Mouse (Mus musculus) cerebellum, adult 18-20 months (tissue): Measurements from ENCODE around the gene Gm10392.

ENCODE experiments used
- DNase-seq, 2 experiments: peaks; one replicate each; pipeline ENCODE4 v3.0.0; 2021

Gm10392 gene

DNA sequence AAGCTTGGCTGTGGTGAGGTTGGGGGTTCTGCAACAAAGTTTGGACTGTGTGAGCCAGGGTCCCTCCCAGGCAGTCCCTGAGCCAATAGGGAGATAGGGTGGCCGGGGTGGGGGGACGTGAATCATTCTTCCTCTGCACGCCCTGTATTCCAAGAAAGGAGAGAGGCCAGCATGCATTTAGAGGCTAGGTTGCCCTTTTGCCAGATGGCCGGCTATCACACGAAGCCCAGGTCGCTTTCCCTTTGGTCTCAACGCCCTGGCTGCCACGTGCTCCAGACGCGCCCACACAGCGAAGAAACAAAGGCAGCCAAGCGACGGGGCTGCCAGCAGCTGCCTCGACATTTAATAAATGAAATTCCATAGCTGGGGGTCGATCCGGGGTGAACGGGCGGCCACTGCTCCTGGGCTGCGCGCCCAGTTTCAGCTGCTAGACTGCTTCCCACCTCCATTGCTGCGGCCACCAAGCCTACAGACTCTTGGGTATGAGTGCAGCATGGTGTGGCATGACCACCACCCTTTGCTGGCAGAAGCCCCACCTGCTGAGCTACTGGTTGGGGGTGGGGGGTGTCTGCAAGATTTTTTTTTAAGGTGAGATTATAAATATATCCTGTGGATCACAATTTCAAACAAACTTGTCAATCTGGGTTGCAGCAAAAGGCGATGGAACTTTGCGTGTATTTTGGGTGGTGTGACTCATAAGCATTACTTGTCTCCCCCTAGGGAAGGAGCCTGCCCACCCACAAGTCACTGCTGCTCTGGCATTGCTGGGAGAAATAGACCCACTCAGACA lies 27.3 kb downstream of the Gm10392 start:
- DNase-seq = peak; percentile 63

DNA sequence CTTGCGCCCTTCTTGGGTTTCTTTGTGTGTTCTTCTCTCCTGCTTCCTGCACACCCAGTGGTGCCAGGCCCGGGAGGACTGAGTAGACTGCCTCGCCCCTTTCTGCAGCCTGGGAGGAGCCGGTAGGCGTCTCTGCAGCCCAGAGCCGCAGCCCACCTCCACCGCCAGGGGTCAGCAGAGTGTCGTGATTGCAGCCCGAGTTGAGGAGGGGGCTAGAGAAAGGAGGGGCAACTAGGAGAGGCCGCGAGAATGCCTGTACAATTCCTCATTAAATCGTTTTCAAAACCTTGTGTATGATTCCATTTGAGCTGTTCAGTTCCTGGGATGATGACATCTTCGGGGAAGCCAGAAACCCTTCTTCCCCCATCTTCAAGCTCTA lies 27.9 kb downstream of the Gm10392 start:
- DNase-seq = peak; percentile 89 to 90

DNA sequence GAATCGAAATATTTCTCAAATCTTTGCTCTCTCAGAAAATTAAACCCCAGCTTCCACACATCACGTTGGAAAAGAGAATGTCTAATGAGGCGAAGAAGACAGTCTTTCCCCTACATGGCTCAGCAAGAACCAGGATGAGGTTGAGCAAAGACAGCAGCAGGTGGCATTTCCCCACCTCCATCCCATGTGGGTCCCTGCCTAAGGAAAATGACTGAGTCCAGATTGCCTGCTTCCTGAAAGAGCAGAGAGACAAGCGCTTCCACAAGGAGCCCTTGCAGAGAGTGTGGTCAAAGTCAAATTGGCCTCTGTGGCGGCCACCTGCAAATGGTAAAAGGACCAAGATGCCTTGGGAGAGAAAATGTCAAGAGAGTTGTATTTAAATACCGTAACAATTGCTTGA lies 28.5 kb downstream of the Gm10392 start:
- no peak for DNase-seq

DNA sequence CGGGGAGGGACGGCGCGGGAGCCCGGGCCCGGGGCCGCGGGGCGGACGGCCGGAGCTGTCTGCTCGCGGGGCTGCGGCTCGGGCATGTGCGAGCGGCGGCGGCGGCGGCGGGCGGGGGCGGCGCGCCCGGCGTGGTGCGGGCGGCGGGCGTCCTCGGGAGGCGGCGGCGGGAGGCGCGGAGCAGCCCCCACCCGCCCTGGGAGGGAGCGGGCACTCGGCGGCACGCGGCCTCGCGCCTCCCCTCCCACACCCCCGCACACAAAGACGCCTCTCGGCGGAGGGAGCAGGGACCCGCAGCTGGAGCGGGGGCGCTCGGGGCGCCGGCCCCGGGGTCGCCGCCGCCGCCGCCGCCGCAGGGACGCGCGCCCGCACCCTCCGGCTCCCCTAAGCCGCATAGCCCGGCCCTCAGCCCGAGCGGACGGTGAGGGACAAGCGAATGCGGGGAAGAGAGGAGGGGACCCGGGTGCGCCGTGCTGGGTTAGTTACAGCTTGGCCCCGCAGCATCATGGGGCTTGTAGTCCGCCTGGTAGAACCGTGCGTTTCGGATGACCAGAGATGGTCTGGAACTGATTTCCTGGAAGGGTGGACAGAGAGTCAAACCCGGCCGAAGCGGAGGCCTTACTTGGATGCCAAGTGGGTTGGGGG lies 29.3 kb downstream of the Gm10392 start, which contains the start of gene Ankrd13b:
Gene Ankrd13b (minus strand): TSS at position 88 of the 645 bp plus-strand sequence.
- DNase-seq = peak; percentile 86 to 92

DNA sequence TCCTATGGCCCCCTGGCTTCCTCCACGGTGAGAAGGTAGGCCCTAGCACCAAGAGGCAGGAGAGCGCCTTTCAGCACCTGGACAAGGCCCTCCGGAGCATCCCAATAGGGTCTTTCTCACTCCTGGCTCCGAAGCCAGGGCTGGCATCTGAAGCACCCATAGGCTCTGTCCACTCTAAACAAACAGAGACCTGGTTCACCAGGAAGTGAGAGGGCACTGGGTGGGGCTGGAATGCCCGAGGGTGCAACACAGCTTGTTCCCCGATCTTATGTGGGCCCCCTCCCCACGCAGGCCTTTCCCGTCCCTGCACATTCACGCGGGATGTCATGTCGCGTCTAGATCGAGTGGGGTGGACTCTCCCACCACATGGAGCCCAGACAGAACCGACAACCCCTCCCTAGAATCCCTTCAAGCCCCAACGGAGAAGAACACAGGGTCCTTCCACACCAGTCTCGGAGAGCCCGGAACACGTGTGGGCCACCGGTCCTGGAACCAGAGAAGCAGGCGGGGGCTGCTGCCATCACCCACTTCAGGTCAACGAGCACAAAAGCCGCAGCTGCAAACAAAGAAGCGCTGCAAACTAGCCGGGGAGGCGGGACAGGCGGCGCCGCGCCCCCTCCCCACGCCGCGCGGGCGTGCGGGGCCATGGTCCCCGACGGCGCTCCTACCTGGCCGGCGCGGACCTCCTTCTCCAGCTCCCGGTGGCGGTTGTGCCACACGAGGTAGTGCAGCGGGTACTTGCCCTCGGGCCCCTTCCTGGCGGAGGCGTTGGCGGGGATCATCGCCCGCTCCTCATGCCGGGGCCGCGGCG lies 30.0 kb downstream of the Gm10392 start:
- DNase-seq = peak in 1 of 2 experiments; percentile 43

DNA sequence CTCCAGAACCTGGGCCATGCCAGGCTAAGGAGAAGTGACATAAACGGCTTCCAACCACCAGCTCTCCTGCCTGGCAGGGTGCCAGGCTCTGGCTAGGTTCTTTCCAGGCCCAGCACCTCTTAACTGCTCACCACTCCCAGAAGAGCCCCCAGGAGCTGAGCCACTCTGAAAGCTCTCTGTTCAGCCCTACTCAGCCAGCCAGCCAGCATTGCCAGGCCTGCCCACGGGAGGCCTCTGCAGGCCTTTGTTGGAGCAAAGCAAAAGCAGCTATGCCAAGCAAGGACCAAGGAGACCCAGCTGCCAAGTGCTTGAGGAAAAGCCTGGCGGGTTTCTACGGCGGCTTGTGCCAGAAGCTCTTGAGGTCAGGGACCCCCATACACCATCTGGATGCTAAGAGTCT lies 32.2 kb downstream of the Gm10392 start:
- DNase-seq = peak; percentile 57 to 74

DNA sequence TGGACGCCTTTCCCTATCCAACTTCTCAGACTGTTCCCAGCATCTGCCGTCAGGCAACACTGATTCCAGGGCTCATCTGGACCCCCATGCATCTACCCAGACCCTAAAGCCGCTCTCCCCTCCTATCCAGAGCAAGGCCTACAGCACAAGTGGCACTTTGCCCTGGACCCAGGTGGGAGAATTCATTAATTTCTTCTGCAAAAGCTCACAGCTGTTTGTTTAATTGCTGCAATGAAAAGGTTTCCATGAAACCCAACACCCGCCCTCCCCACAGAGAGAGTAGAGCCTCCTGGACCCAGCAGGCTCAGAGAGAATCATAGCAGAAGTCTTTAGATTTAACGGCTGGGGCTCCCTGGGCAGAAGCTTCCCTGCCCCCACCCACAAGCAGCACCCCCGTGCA lies 33.8 kb downstream of the Gm10392 start:
- DNase-seq = no peak

DNA sequence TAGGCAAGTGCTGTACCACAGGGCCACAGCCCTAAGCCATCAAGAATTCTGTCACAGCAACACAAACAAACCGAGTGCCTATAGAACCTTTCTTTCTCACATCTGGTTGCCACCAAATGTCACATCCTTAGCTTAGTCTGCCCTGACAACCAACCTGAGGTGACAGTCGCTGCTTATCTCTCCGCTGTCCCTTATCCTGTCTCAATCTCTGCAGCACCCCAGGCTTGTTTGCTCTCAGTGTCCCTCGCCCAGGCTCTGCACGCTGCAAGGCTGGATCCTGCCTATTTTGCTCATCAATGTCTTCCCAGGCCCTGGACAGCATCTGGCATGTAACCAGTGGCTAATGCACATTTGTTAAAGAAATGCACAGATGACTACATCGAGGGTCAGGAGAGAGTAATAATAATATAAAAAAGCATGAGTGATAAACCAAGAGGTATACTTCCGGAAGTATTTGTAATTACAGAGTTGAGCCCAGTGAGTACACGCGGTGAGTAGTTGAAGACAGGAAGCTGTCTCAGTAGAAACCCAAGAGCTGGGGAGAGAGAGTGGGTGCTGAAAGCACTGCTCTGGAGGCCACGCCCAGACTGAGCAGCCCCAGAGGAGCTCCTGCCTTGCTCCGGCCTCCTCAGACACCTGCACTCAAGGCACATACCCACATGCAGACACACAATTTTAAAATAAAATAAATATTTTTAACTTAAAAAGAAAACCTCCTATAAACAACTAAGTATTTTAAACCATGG lies 35.3 kb downstream of the Gm10392 start:
- no peak for DNase-seq

DNA sequence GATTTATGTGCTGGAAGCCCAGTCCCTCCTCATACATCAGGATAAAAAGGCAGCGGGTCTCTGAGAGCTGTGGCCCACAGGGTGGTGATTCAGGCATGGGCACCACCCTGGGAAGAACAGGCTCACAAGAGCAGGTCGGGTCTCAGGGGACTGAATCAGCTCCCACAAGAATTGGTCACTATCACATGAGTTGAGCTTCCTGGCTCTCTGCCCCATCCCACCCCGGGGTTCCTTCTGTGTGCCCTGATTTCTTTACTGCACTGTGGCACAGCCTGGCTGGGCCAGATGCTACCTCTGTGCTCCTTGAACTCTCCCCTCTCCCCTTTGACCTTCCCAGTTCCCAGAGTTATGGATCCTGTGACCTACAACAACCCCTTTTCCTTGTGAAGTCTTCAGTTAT lies 36.0 kb downstream of the Gm10392 start:
- DNase-seq = peak in 1 of 2 experiments; percentile 29

DNA sequence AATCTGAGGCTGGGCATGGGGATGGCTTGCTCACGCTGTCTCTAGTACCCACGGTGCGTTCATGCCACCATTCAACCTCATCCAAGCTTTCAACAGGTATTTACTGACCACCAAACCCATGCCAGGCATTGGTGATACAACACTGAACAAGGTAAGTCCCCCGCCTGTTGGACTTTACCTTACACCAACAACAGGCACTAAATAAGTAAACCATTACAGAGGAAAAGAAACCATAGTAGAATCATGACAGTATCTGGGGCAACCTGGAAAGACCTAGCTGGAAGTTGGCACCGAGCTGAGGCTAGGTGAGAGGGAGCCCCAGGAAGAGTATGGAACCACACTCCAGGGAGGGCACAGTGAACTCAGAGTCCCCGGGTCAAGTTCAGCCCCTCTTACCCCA lies 42.1 kb downstream of the Gm10392 start:
- no peak for DNase-seq

DNA sequence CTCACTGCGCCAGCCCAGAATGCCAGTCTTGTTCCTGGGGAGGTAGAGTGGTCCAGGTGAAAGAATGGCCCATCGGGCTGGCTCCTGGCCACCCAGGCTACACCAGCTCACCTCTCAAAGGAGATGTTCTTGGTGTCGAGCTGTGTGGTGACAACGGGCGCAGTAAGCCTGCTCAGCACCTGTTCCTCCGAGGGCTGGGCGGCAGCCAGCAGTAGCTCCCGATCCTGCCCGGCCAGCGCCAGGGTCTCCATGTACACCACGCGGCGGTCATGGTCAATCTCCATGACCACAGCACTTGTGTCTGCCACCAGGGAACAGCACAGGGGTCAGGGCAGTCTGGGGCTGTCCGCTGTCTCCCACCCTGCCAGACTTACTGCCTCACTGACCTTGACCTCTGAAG lies 42.8 kb downstream of the Gm10392 start:
- DNase-seq = no peak

DNA sequence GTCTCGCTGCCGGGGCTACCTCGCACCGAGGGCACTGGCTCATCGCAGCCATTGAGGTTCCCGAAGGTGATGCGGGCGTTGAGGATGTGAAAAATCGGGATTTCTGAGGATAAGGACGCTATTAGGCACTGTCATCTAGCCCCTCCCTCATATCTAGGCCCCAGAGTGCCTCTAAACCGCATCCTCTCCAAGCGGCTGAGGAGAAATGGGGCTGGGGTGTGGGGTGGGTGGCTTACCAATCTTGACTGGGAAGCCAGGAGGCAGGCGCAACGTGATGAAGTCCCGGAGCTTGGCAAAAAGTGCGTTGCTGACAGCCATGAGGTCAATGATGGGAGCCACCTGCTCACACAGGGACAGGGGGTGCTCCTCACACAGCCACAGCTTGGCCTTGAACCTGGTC lies 46.2 kb downstream of the Gm10392 start:
- no peak for DNase-seq

DNA sequence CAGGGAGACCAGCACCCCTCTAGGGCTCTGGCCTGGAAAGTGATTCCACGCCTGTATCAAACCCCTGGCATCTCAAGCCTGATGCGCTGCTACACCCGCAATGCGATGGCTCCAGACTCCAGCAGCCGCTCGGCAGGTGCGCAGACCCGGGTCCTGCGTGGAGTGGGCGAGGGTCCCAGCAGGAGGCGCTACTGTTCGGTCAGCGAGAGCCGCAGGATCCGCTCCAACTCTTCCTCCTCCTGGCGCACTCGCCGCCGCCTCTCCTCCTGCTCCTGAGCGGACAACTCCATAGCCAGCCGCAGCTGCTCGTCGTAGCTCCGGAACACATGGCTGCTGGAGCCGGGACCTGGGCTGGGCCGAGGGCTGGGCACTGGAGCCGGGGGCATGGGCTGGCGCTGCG lies 47.6 kb downstream of the Gm10392 start:
- peak in 1 of 2 experiments; percentile 10 for DNase-seq

DNA sequence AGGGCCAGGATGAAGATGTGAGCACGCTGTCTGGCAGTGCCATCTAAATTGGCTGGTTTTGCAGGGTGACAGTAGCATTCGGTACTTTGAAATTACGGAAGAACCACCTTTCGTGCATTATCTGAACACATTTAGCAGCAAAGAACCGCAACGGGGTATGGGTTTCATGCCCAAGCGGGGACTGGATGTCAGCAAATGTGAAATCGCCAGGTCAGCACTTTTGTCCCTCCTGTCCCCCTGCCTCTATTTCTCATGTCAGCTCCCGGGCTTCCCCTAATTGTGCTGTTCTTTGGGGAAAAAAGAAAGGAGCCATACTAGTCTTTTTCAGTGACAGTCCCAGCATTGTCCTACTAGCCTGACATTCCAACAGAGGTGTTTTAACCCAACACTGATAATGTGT lies 50.6 kb downstream of the Gm10392 start:
- no peak for DNase-seq

DNA sequence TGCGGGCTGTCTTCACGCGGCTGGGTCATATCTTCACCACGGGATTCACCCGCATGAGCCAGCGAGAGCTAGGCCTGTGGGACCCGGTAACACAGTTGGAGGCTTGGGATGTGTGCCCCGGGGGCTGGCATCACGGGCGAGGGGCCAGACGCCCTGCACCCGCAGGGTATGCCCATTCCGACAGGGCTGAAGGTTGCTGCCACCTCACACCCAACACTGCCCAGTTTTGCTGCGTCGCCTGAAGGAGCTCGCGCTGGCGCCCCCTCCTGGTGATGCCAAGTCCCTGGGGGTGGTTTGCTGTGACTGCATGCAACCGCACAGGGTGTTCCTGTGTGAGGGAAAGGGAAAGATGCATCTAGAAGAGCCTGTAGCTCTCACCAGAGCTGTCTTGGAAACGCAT lies 51.2 kb downstream of the Gm10392 start:
- peak; percentile 82 to 85 for DNase-seq

DNA sequence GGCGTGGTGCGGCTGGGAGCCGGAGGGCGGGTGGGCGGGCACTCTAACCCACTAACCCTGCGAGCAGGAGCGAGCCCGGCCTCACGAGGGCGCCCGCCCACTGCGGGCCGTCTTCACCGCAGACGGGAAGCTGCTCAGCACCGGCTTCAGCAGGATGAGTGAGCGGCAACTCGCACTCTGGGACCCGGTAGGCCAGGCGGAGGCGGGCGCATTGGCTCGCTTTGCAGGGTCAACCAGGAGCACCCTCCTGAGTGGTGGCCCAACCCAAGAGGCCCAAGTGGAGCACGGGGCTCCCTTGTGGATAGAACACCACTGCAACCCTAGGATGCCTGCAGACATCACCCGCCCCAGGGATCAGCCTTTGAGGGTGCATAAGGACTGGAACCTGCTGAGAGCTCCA lies 51.8 kb downstream of the Gm10392 start:
- peak; percentile 60 to 63 for DNase-seq
